Mouse (Mus musculus): Measurements from ENCODE around the gene Gdf9.

GRCm38 (mm10) chr11:53435504-53435903, 4.7 kb downstream of the Gdf9 start:
- no peak for TF ChIP-seq CTCF (IDR thresholded peaks at IDR 0.05; ENCODE audit: extremely low read depth, insufficient read depth, low read length)
- TF ChIP-seq POLR2A (IDR thresholded peaks at IDR 0.05; ENCODE audit: extremely low read depth, insufficient read depth, low read length) = no peak
